Comparison of ENCODE assay signal across 8 mouse cellular contexts in the genomic region with DNA sequence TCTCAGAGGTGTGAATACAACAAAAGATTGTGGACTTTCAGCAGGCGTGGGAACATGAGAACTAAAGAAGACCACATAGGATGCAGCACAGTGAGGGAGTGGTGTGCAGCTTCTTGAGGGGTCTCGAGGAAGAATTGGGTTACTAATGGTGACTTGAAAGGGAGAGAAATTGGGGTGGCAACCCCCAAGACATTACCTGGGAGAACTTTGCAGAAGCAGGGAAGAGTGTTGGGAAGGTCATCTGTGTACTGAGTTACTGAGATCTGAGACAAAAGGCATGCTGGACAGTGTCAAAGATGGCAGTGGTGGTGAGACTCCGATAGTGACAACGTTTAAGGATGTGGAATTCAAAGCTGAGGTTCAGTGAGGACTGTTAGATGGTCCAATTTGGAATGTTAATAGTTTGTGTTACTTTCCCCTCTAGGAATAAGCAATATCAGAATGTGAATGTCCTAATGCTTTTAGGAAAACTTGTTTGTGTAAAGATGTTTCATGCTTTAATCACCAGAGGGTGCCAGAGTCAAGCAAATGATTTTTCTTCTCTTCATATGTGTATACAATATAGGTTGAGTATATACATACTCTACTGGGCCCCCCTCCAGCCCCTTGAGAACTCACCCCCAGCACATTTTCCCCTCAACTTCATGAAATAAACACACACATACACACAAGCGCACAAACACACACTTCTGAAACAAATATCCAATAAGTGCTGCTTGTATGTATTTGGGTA.
DNase-seq lines count a peak whose midpoint lies in the region; ATAC-seq and TF ChIP-seq lines count a peak whose summit lies in the region.
"Not testable (repeated sequence)": the region's sequence is repeated elsewhere in the genome, so short reads cannot be mapped to it uniquely, and the experiment has no call there.

No protein-coding gene starts in this region.

- H3K27me3 ChIP-seq in CH12.LX (replicated peaks); forebrain, embryonic 16.5 days (replicated peaks; ENCODE audit: control insufficient read depth, insufficient read depth, low read length); heart, postnatal 0 days (ENCODE audit: control insufficient read depth, insufficient read depth, low read length); kidney, adult 2 months (replicated peaks; ENCODE audit: control insufficient read depth, insufficient read depth, low read length); liver, embryonic 11.5 days (replicated peaks; ENCODE audit: control insufficient read depth, insufficient read depth, low read length): not testable (repeated sequence)

- ATAC-seq in activated CD4-positive, CD25-positive, alpha-beta regulatory T cell, adult 4 months: peak; percentile 6
- ATAC-seq in forebrain, embryonic 16.5 days: 0 out of 2 replicates have a peak, but pooled peaks have one; percentile 22
- ATAC-seq in heart, postnatal 0 days (ENCODE audit: insufficient read depth, low read depth): peak; percentile 2; the same call in 1 of the 2 replicates
- ATAC-seq in liver, embryonic 11.5 days (replicated peaks; ENCODE audit: low FRiP score): peak; percentile 16; the same call in 1 of the 2 replicates
- ATAC-seq in megakaryocyte progenitor cell, adult 5-6 weeks (replicated peaks; ENCODE audit: poor library complexity): peak; percentile 65

- TF ChIP-seq EP300 in CH12.LX (IDR thresholded peaks at IDR 0.05; ENCODE audit: low read length); heart, postnatal 0 days (IDR thresholded peaks at IDR 0.05; ENCODE audit: low read depth): not testable (repeated sequence)

- TF ChIP-seq POLR2A in CH12.LX (IDR thresholded peaks at IDR 0.05; ENCODE audit: low read depth, low read length); kidney, adult 2 months (IDR thresholded peaks at IDR 0.05; ENCODE audit: low read depth, low read length): not testable (repeated sequence)

- peaks cover 43% of the 10 kb centered on the region for H3K9me3 ChIP-seq in CH12.LX (replicated peaks; ENCODE audit: low read length)
- H3K9me3 ChIP-seq in forebrain, embryonic 16.5 days (ENCODE audit: control insufficient read depth, low read length): peaks cover 41% of the 10 kb centered on the region
- peaks cover 49% of the 10 kb centered on the region for H3K9me3 ChIP-seq in heart, postnatal 0 days (replicated peaks; ENCODE audit: control insufficient read depth, low read length)
- H3K9me3 ChIP-seq in liver, embryonic 11.5 days (ENCODE audit: control insufficient read depth, low read length): peaks cover 24% of the 10 kb centered on the region

- not testable (repeated sequence) for H3K36me3 ChIP-seq in CH12.LX (replicated peaks in 1 of 2; ENCODE audit: control insufficient read depth in 1 of 2, insufficient read depth in 1 of 2, low read length in 1 of 2); forebrain, embryonic 16.5 days (ENCODE audit: control insufficient read depth, insufficient read depth); heart, postnatal 0 days (replicated peaks; ENCODE audit: control insufficient read depth, insufficient read depth, low read length); kidney, adult 2 months (ENCODE audit: control insufficient read depth, insufficient read depth, low read length); liver, embryonic 11.5 days (ENCODE audit: control insufficient read depth, insufficient read depth, low read length)

- WGBS in forebrain, embryonic 16.5 days: 54% methylated on average over 5 of the region's 5 CpGs
- WGBS in heart, postnatal 0 days: 37% methylated on average over 5 of the region's 5 CpGs
- 48% methylated on average over 5 of the region's 5 CpGs for WGBS in kidney, adult 2 months
- 48% methylated on average over 5 of the region's 5 CpGs for WGBS in liver, embryonic 11.5 days

- peak in 1 of 2 experiments; percentile 26; a peak in 2 of 4 replicates for TF ChIP-seq CTCF in CH12.LX (conservative IDR thresholded peaks at IDR 0.05 in 1 of 2, IDR thresholded peaks at IDR 0.05 in 1 of 2; ENCODE audit: low read depth in 2 of 2, low read length in 2 of 2)
- TF ChIP-seq CTCF in heart, postnatal 0 days (IDR thresholded peaks at IDR 0.05; ENCODE audit: low read depth): peak; percentile 55
- TF ChIP-seq CTCF in kidney, adult 2 months (conservative IDR thresholded peaks at IDR 0.05; ENCODE audit: insufficient read depth, insufficient read length, low read depth, low read length): not testable (repeated sequence)

- not testable (repeated sequence) for H3K4me3 ChIP-seq in CH12.LX (replicated peaks in 1 of 3; ENCODE audit: low read depth in 2 of 3, low read length in 2 of 3, poor library complexity in 1 of 3); forebrain, embryonic 16.5 days (replicated peaks; ENCODE audit: low read length); heart, postnatal 0 days (ENCODE audit: low read depth, low read length); kidney, adult 2 months (ENCODE audit: insufficient read depth, low read depth, low read length); liver, embryonic 11.5 days (ENCODE audit: low read depth, low read length)

- not testable (repeated sequence) for H3K4me1 ChIP-seq in CH12.LX (ENCODE audit: control insufficient read depth in 1 of 2, insufficient read depth in 2 of 2); forebrain, embryonic 16.5 days (replicated peaks; ENCODE audit: control insufficient read depth, insufficient read depth, low read length); heart, postnatal 0 days (ENCODE audit: control insufficient read depth, insufficient read depth); kidney, adult 2 months (ENCODE audit: control insufficient read depth, insufficient read depth, low read length); liver, embryonic 11.5 days (replicated peaks; ENCODE audit: control insufficient read depth, insufficient read depth, low read length)

- not testable (repeated sequence) for H3K27ac ChIP-seq in CH12.LX (ENCODE audit: insufficient read depth, low read depth); forebrain, embryonic 16.5 days (ENCODE audit: low read length); heart, postnatal 0 days (ENCODE audit: low read depth); kidney, adult 2 months (ENCODE audit: insufficient read depth, low read depth, low read length); liver, embryonic 11.5 days (ENCODE audit: low read depth, low read length)

- not testable (repeated sequence) for H3K4me2 ChIP-seq in CH12.LX (ENCODE audit: insufficient read depth, low read depth, poor library complexity, severe bottlenecking); forebrain, embryonic 16.5 days (ENCODE audit: low read length); heart, postnatal 0 days (ENCODE audit: low read depth, low read length); liver, embryonic 11.5 days

- TF ChIP-seq RAD21 in CH12.LX (IDR thresholded peaks at IDR 0.05; ENCODE audit: low read depth, low read length): peak; percentile 30

- in situ Hi-C loops in CH12.LX (cut with MboI; ENCODE audit: low pct_ligation_motif_present, low pct_unique_long_range_greater_than_20kb, low sequenced_read_pairs): loop anchor here (25.0 kb wide), 1 partner anchor 288 kb away; a partner anchor contains a TSS

- H3K79me2 ChIP-seq in CH12.LX (replicated peaks; ENCODE audit: control insufficient read depth, extremely low read depth, insufficient read depth, poor library complexity, severe bottlenecking): not testable (repeated sequence)

- not testable (repeated sequence) for H3K9ac ChIP-seq in CH12.LX (ENCODE audit: insufficient read depth, low read depth); forebrain, embryonic 16.5 days (replicated peaks; ENCODE audit: low read depth, low read length); heart, postnatal 0 days (replicated peaks; ENCODE audit: low read depth, low read length); liver, embryonic 11.5 days (ENCODE audit: low read depth, low read length)

- DNase-seq in CH12.LX (ENCODE audit: extremely low read depth); liver, embryonic 11.5 days (ENCODE audit: low spot score): not testable (repeated sequence)
- peak; percentile 55 for DNase-seq in heart, postnatal 0 days (ENCODE audit: low spot score)
- DNase-seq in kidney, adult 2 months: peak; percentile 56
- DNase-seq in retina, embryonic 14.5 days (ENCODE audit: low spot score): peak; percentile 52

- dilution Hi-C loops in CH12.LX (cut with MboI; ENCODE audit: extremely low pct_ligation_motif_present, extremely low pct_unique_long_range_greater_than_20kb, low sequenced_read_pairs): not testable (repeated sequence)

Comparison
In these comparisons a context has a peak if more than half of its experiments do, and no peak if none do; other contexts are left out.
1. ATAC-seq: peak in every context shown above with its lines; median percentile 65 in megakaryocyte progenitor cell, adult 5-6 weeks; 22 in forebrain, embryonic 16.5 days; 16 in liver, embryonic 11.5 days; 6 in activated CD4-positive, CD25-positive, alpha-beta regulatory T cell, adult 4 months; 2 in heart, postnatal 0 days.